Mouse (Mus musculus): ENCODE data around the gene Laptm4a. TPM values are rescaled to one million over a fixed set of nuclear protein-coding genes. Genes with fewer than 3 reads are reported as not detected.

The Laptm4a gene
- polyA plus RNA-seq, 1 experiment from 2014 or later = 210 TPM

DNA sequence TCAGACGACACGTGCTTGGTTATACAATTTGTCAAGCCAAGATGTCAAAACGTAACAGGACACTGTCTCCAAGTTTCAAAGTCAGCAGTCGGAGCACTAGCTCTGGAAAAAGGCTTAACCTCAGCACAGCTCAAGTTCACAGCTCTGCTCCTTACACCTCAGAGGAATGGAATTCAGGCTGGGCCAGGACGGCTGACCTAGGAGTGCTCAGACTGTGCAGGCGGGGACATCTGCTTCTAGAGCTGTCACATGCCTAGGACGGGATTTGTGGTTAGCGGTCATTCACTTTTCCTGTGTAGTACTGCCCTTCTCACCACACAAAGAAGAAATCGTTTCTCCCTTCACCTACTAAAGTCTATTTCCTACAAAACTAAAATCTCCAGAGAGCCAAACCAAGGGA lies 48.4 kb downstream of the Laptm4a start:
- peaks cover 8% of the 10 kb centered on the region for H3K4me1 ChIP-seq (ENCODE audit: control insufficient read depth, insufficient read depth, low read depth, low read length)
- no peak overlapping the region for H3K4me2 ChIP-seq (ENCODE audit: low read length)
- ATAC-seq = no peak
- H3K9me3 ChIP-seq (ENCODE audit: control insufficient read depth, low read length) = no peaks in the 10 kb centered on the region
- 50% methylated on average over 9 of the region's 9 CpGs for WGBS
- H3K9ac ChIP-seq (ENCODE audit: low read depth, low read length) = no peak overlapping the region
- H3K27ac ChIP-seq (ENCODE audit: low read depth, low read length) = no peak overlapping the region
- H3K27me3 ChIP-seq (replicated peaks; ENCODE audit: control insufficient read depth, insufficient read depth, low read length) = no peaks in the 10 kb centered on the region
- H3K4me3 ChIP-seq (ENCODE audit: low read length) = no peak overlapping the region
- H3K36me3 ChIP-seq (ENCODE audit: control insufficient read depth, insufficient read depth, low read length) = no peaks in the 10 kb centered on the region

DNA sequence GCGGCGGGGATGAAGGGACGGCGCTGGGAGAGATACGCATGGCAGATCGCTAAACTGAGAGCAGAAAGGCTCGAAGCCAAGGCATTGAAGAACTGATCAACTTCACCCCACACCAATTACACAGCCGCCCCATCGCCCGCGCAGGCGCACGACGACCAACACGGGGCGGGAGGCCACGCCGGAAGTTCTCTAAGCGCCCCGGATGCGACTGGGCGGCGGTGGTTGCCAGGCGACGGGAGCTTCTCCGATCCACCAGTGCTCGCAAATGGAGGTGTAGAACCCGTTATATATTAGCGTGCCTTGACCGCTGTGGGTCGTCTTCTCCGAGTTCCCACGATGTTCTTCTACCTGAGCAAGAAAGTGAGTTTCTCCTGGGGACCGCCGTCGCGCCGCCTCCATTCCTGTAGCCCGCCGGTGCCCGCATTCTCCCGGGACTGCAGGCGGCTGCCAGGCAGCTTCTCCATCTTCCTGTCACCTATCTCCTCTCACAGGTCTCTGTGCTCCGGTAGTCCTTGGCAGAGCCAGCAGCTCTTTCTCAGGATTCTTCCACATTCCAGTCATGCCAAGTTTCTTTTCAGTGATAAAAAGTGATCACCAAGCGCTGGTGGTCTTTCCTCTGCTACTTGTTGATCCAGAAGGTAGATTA lies 52.5 kb downstream of the Laptm4a start, which contains the start of gene Wdr35:
Gene Wdr35 (plus strand): TSS at position 73 of the 646 bp plus-strand sequence.
- WGBS = under 1% methylated on average over 45 of the region's 45 CpGs
- ATAC-seq = peak; percentile 99
- no peaks in the 10 kb centered on the region for H3K9me3 ChIP-seq (ENCODE audit: control insufficient read depth, low read length)

DNA sequence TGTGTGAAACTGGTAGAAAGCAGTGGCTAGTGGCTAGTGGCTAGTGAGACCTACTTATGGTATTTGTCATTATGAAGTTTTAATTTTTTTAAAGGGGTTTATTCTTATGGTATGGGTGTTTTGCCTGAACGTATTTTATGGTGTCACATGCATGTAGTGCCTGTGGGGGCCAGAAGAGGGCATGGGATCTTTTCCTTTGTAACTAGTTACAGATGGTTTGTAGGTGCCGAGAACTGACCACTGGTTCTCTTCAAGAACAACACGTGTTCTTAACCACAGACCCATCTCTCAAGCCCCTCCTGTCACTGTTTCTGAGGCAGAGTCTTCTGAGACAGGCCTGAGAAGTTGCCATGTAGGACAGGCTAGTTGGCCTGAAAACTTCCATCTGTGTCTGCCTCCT lies 53.6 kb downstream of the Laptm4a start:
- 89% methylated on average over 3 of the region's 3 CpGs for WGBS
- Histone ChIP-seq H3K4me1 (ENCODE audit: control insufficient read depth, insufficient read depth, low read depth, low read length) (peaks cover 15% of the 10 kb centered on the region), H3K36me3 (ENCODE audit: control insufficient read depth, insufficient read depth, low read length) (peaks cover 8% of the 10 kb centered on the region), H3K4me3 (ENCODE audit: low read length) (no peak overlapping the region), H3K4me2 (ENCODE audit: low read length) (peak overlapping the region; percentile 84), H3K9me3 (ENCODE audit: control insufficient read depth, low read length) (no peaks in the 10 kb centered on the region), H3K9ac (ENCODE audit: low read depth, low read length) (no peak overlapping the region), H3K27me3 (replicated peaks; ENCODE audit: control insufficient read depth, insufficient read depth, low read length) (no peaks in the 10 kb centered on the region), H3K27ac (ENCODE audit: low read depth, low read length) (no peak overlapping the region)
- no peak for ATAC-seq

More for the DNA sequence above, 52.5 kb downstream of the Laptm4a start, which contains the start of gene Wdr35:
- Histone ChIP-seq H3K4me1 (ENCODE audit: control insufficient read depth, insufficient read depth, low read depth, low read length) (peaks cover 15% of the 10 kb centered on the region), H3K4me2 (ENCODE audit: low read length) (peak within 1 kb of the TSS; percentile 84), H3K9ac (ENCODE audit: low read depth, low read length) (peak within 1 kb of the TSS; percentile 73), H3K27ac (ENCODE audit: low read depth, low read length) (peak within 1 kb of the TSS; percentile 84), H3K36me3 (ENCODE audit: control insufficient read depth, insufficient read depth, low read length) (peaks cover 5% of the 10 kb centered on the region), H3K4me3 (ENCODE audit: low read length) (peak within 1 kb of the TSS; percentile 62), H3K27me3 (replicated peaks; ENCODE audit: control insufficient read depth, insufficient read depth, low read length) (no peaks in the 10 kb centered on the region)

Other genes with a start within 250 kb of the Laptm4a start
- 41.3 and 45.8 TPM in 2 replicates for gene Pum2, start 247.5 kb upstream of the Laptm4a start, polyA plus RNA-seq (2015; fragmentation: Nextera tagmentation; extraction: Ambion mirVana)
- 18.0 and 21.5 TPM in 2 replicates for gene Sdc1, start 150.3 kb upstream of the Laptm4a start, polyA plus RNA-seq (2015; fragmentation: Nextera tagmentation; extraction: Ambion mirVana)
- gene Matn3, start 26.3 kb downstream of the Laptm4a start, polyA plus RNA-seq (2015; fragmentation: Nextera tagmentation; extraction: Ambion mirVana) = 0.24 and 0.80 TPM in 2 replicates
- 23.6 and 25.2 TPM in 2 replicates for gene Wdr35, start 52.2 kb downstream of the Laptm4a start, polyA plus RNA-seq (2015; fragmentation: Nextera tagmentation; extraction: Ambion mirVana)
- 7.3 and 8.8 TPM in 2 replicates for gene Ttc32, start 108.3 kb downstream of the Laptm4a start, polyA plus RNA-seq (2015; fragmentation: Nextera tagmentation; extraction: Ambion mirVana)

All from hindbrain, embryonic 16.5 days (tissue).